Mouse (Mus musculus): ENCODE data around the gene Lcn9.
"Not testable (repeated sequence)": the region's sequence is repeated elsewhere in the genome, so short reads cannot be mapped to it uniquely, and the experiment has no call there.

Lcn9 gene

GRCm38 (mm10) chr2:25822806-25823205 is at the start of gene Lcn9:
Lcn9 (plus strand) TSS chr2:25823153.
- no peak for DNase-seq (ENCODE audit: low spot score in 2 of 2)

GRCm38 (mm10) chr2:25773507-25773906 is 49.4 kb upstream of the Lcn9 start:
- DNase-seq (ENCODE audit: low spot score in 2 of 2) = no peak

- DNase-seq (ENCODE audit: low spot score in 2 of 2) = no peak
These were observed 48.3 kb upstream of the Lcn9 start for GRCm38 (mm10) chr2:25774640-25775039.

- no peak for DNase-seq (ENCODE audit: low spot score in 2 of 2)
These were observed 47.0 kb upstream of the Lcn9 start for GRCm38 (mm10) chr2:25775991-25776390.

GRCm38 (mm10) chr2:25776717-25777116 is 46.2 kb upstream of the Lcn9 start, which contains the start of gene Lcn11:
Lcn11 (plus strand) TSS chr2:25777017.
- DNase-seq (ENCODE audit: low spot score in 2 of 2) = no peak

GRCm38 (mm10) chr2:25779076-25779475 is 43.9 kb upstream of the Lcn9 start:
- no peak for DNase-seq (ENCODE audit: low spot score in 2 of 2)

GRCm38 (mm10) chr2:25780921-25781320 is 42.0 kb upstream of the Lcn9 start:
- DNase-seq (ENCODE audit: low spot score in 2 of 2) = no peak

GRCm38 (mm10) chr2:25781957-25782356 is 41.0 kb upstream of the Lcn9 start, which contains the start of gene Gm13539:
Gm13539 (plus strand) TSS chr2:25782257.
- DNase-seq (ENCODE audit: low spot score in 2 of 2) = no peak

GRCm38 (mm10) chr2:25785573-25786322 is 37.2 kb upstream of the Lcn9 start:
- DNase-seq (ENCODE audit: low spot score in 2 of 2) = no peak

- no peak for DNase-seq (ENCODE audit: low spot score in 2 of 2)
These were observed 33.9 kb upstream of the Lcn9 start for GRCm38 (mm10) chr2:25789092-25789491.

GRCm38 (mm10) chr2:25797635-25798034 is 25.3 kb upstream of the Lcn9 start:
- DNase-seq (ENCODE audit: low spot score in 2 of 2) = no peak

GRCm38 (mm10) chr2:25798065-25798464 is 24.9 kb upstream of the Lcn9 start:
- DNase-seq (ENCODE audit: low spot score in 2 of 2) = no peak

GRCm38 (mm10) chr2:25811711-25812110 is 11.2 kb upstream of the Lcn9 start:
- no peak for DNase-seq (ENCODE audit: low spot score in 2 of 2)

- no peak for DNase-seq (ENCODE audit: low spot score in 2 of 2)
These were observed 9.6 kb upstream of the Lcn9 start for GRCm38 (mm10) chr2:25813364-25813763.

- DNase-seq (ENCODE audit: low spot score in 2 of 2) = not testable (repeated sequence)
These were observed 7.2 kb upstream of the Lcn9 start, which contains the start of gene Glt6d1 for GRCm38 (mm10) chr2:25815748-25816147. Glt6d1 (minus strand) TSS chr2:25815848.

- no peak for DNase-seq (ENCODE audit: low spot score in 2 of 2)
These were observed 1.8 kb downstream of the Lcn9 start for GRCm38 (mm10) chr2:25824751-25825150.

- no peak for DNase-seq (ENCODE audit: low spot score in 2 of 2)
These were observed 5.5 kb downstream of the Lcn9 start for GRCm38 (mm10) chr2:25828344-25828947.

- no peak for DNase-seq (ENCODE audit: low spot score in 2 of 2)
These were observed 7.8 kb downstream of the Lcn9 start for GRCm38 (mm10) chr2:25830786-25831185.

- peak; percentile 65 to 72 for DNase-seq (ENCODE audit: low spot score in 2 of 2)
These were observed 13.3 kb downstream of the Lcn9 start for GRCm38 (mm10) chr2:25836291-25836690.

- no peak for DNase-seq (ENCODE audit: low spot score in 2 of 2)
These were observed 19.2 kb downstream of the Lcn9 start for GRCm38 (mm10) chr2:25842161-25842560.

- DNase-seq (ENCODE audit: low spot score in 2 of 2) = no peak
These were observed 19.8 kb downstream of the Lcn9 start for GRCm38 (mm10) chr2:25842758-25843157.

- no peak for DNase-seq (ENCODE audit: low spot score in 2 of 2)
These were observed 21.1 kb downstream of the Lcn9 start for GRCm38 (mm10) chr2:25844097-25844496.

- no peak for DNase-seq (ENCODE audit: low spot score in 2 of 2)
These were observed 23.6 kb downstream of the Lcn9 start for GRCm38 (mm10) chr2:25846516-25846915.

All from urinary bladder, postnatal 36 days (tissue).